Mouse (Mus musculus): ENCODE data around the gene Gm20503.

- no peak for TF ChIP-seq EP300 (optimal IDR thresholded peaks at IDR 0.05)
- no peak for TF ChIP-seq CTCF (IDR thresholded peaks at IDR 0.05; ENCODE audit: low read depth)
Observed at GRCm38 (mm10) chr4:58990609-58991434, 12.2 kb upstream of the Gm20503 start.

Data from stomach, postnatal 0 days (tissue).